Mouse (Mus musculus) liver, embryonic 14.5 days (tissue): ENCODE measurements at regions not wholly inside any gene's neighbourhood (a gene's known extent, or its start where the extent isn't known, plus 50 kb on each side); places are given as distances from the start of the nearest gene placed in this dataset.

Experiments
- ATAC-seq: fragments of 200-750 bp; cut with Nextera tagmentation; 2 replicates; pipeline ENCODE4 v1.8.0; 2017; ENCODE audit warnings: moderate number of reproducible peaks, mild to moderate bottlenecking, moderate library complexity; ENCODE audit not compliant: insufficient read depth
- DNase-seq, 3 experiments: peaks; one replicate each; pipeline ENCODE4 v3.0.0-alpha.2; 2012 to 2013; ENCODE audit warnings: low read depth in 3 of 3, low spot score in 3 of 3
- H3K27ac ChIP-seq: fragments of 300-500 bp; sonication (generic); 2 replicates; pipeline ENCODE4 v1.5.1; 2014; ENCODE audit warnings: moderate library complexity, mild to moderate bottlenecking, control low read depth, inconsistent platforms
- H3K27me3 ChIP-seq: fragments of 300-500 bp; sonication (generic); 2 replicates; pipeline ENCODE4 v1.6.1; 2014; ENCODE audit warnings: mild to moderate bottlenecking, low read length, moderate library complexity; ENCODE audit not compliant: control insufficient read depth, insufficient read depth
- H3K36me3 ChIP-seq: fragments of 300-500 bp; sonication (generic); replicated peaks from 2 replicates; pipeline ENCODE4 v1.6.1; 2014; ENCODE audit warnings: low read depth; ENCODE audit not compliant: control insufficient read depth, insufficient read depth
- H3K4me1 ChIP-seq, 2 experiments: fragments of 200-500 bp in 1 of 2; fragments of 300-500 bp in 1 of 2; sonication (generic) in 1 of 2; replicated peaks; 2 replicates each; pipeline ENCODE4 v1.6.1; 2012 to 2014; ENCODE audit warnings: antibody characterized with exemption in 1 of 2, inconsistent platforms in 1 of 2, low read length in 1 of 2; ENCODE audit not compliant: control insufficient read depth in 2 of 2, insufficient read depth in 2 of 2
- H3K4me2 ChIP-seq: fragments of 300-500 bp; sonication (generic); 2 replicates; pipeline ENCODE4 v1.6.1; 2014; ENCODE audit warnings: low read depth, mild to moderate bottlenecking, control low read depth, moderate library complexity
- H3K4me3 ChIP-seq, 2 experiments: fragments of 200-500 bp in 1 of 2; fragments of 300-500 bp in 1 of 2; sonication (generic) in 1 of 2; 2 replicates each; pipeline ENCODE4 v1.5.1; 2012 to 2014; ENCODE audit warnings: low read depth in 2 of 2, low read length in 2 of 2, mild to moderate bottlenecking in 2 of 2, control low read depth in 1 of 2, inconsistent platforms in 1 of 2, moderate library complexity in 1 of 2; ENCODE audit not compliant: insufficient read depth in 1 of 2
- H3K9ac ChIP-seq: fragments of 300-500 bp; sonication (generic); replicated peaks from 2 replicates; pipeline ENCODE4 v1.6.1; 2014; ENCODE audit warnings: mild to moderate bottlenecking, control low read depth, moderate library complexity
- H3K9me3 ChIP-seq: fragments of 300-500 bp; sonication (generic); 2 replicates; pipeline ENCODE4 v1.6.1; 2016; ENCODE audit warnings: low read length, mixed read lengths; ENCODE audit not compliant: control insufficient read depth
- CTCF ChIP-seq: IDR thresholded peaks from 2 replicates; pipeline ENCODE4 v1.5.1; 2016; ENCODE audit warnings: antibody characterized with exemption, low read depth, control low read depth
- EP300 ChIP-seq: IDR thresholded peaks from 2 replicates; pipeline ENCODE4 v1.6.1; 2016; ENCODE audit warnings: antibody characterized with exemption, low read depth
- WGBS: fragments of 180-500 bp; shearing (Covaris S2); extraction: QIAGEN DNeasy Blood & Tissue Kit; methylation state at CpG from one replicate; pipeline ENCODE4 v1.1.7; 2014; ENCODE audit not compliant: insufficient replicate concordance; 5-methylcytosine and 5-hydroxymethylcytosine counted together

GRCm38 (mm10) chr11:66846043-66846775 is 65.6 kb upstream of the Pirt start:
- Histone ChIP-seq H3K4me3 (no peak overlapping the region), H3K4me1 (no peaks in the 10 kb centered on the region), H3K9me3 (no peaks in the 10 kb centered on the region), H3K27me3 (no peaks in the 10 kb centered on the region), H3K36me3 (no peaks in the 10 kb centered on the region), H3K9ac (no peak overlapping the region), H3K4me2 (no peak overlapping the region), H3K27ac (no peak overlapping the region)
- WGBS, result 36% methylated on average over 9 of the region's 9 CpGs
- TF ChIP-seq EP300 (no peak), CTCF (no peak)
- no peak for ATAC-seq
- no peak for DNase-seq
